Mouse (Mus musculus): ENCODE measurements around the gene Cds1.

- TF ChIP-seq CTCF (IDR thresholded peaks at IDR 0.05) = no peak
- no peak for TF ChIP-seq POLR2A (IDR thresholded peaks at IDR 0.05; ENCODE audit: insufficient read depth, low read depth, low read length)
Observed at GRCm38 (mm10) chr5:101785921-101786614, 21.1 kb downstream of the Cds1 start.

Data from heart, adult 2 months (tissue).